Mouse (Mus musculus): Measurements from ENCODE around the gene Ybx2. TPM values are rescaled to one million over a fixed set of nuclear protein-coding genes. Genes with fewer than 3 reads are reported as not detected.
"Not testable (repeated sequence)": the region's sequence is repeated elsewhere in the genome, so short reads cannot be mapped to it uniquely, and the experiment has no call there.

Ybx2 gene
- total RNA-seq, 2 experiments from 2014 or later = 8.4 to 11.3 TPM

- intact Hi-C loops (cut with DNase I) = loop anchor here (2.0 kb wide), 1 partner anchor 14 kb away; the partner anchor contains the start of gene Ybx2
- DNase-seq (ENCODE audit: low spot score in 2 of 2) = peak; percentile 76 to 91
Observed at GRCm38 (mm10) chr11:69948763-69949150, 13.2 kb downstream of the Ybx2 start.

GRCm38 (mm10) chr11:69950807-69951459 is 15.3 kb downstream of the Ybx2 start:
- DNase-seq (ENCODE audit: low spot score in 2 of 2) = no peak
- intact Hi-C loops (cut with DNase I) = no loop called here

- no peak for DNase-seq (ENCODE audit: low spot score in 2 of 2)
- intact Hi-C loops (cut with DNase I) = no loop called here
Observed at GRCm38 (mm10) chr11:69952274-69952673, 16.7 kb downstream of the Ybx2 start.

- DNase-seq (ENCODE audit: low spot score in 2 of 2) = no peak
- intact Hi-C loops (cut with DNase I) = no loop called here
Observed at GRCm38 (mm10) chr11:69953267-69953915, 17.8 kb downstream of the Ybx2 start.

- intact Hi-C loops (cut with DNase I) = not testable (repeated sequence)
Observed at GRCm38 (mm10) chr11:69955618-69956017, 20.0 kb downstream of the Ybx2 start.

GRCm38 (mm10) chr11:69956218-69956617 is 20.6 kb downstream of the Ybx2 start:
- intact Hi-C loops (cut with DNase I) = no loop called here
- no peak for DNase-seq (ENCODE audit: low spot score in 2 of 2)

More at GRCm38 (mm10) chr11:69955618-69956017, 20.0 kb downstream of the Ybx2 start:
- not testable (repeated sequence) for DNase-seq (ENCODE audit: low spot score in 2 of 2)

GRCm38 (mm10) chr11:69960616-69961015 is 25.0 kb downstream of the Ybx2 start:
- intact Hi-C loops (cut with DNase I) = no loop called here
- no peak for DNase-seq (ENCODE audit: low spot score in 2 of 2)

GRCm38 (mm10) chr11:69961841-69962240 is 26.2 kb downstream of the Ybx2 start:
- intact Hi-C loops (cut with DNase I) = no loop called here
- no peak for DNase-seq (ENCODE audit: low spot score in 2 of 2)

- no peak for DNase-seq (ENCODE audit: low spot score in 2 of 2)
- intact Hi-C loops (cut with DNase I) = no loop called here
Observed at GRCm38 (mm10) chr11:69964650-69965270, 29.2 kb downstream of the Ybx2 start, which contains the start of gene Cldn7. Gene Cldn7, plus strand, starts transcription at chr11:69964779.

- DNase-seq (ENCODE audit: low spot score in 2 of 2) = no peak
- intact Hi-C loops (cut with DNase I) = no loop called here
Observed at GRCm38 (mm10) chr11:69965271-69966005, 29.8 kb downstream of the Ybx2 start.

GRCm38 (mm10) chr11:69966006-69966859 is 30.6 kb downstream of the Ybx2 start:
- intact Hi-C loops (cut with DNase I) = no loop called here
- no peak for DNase-seq (ENCODE audit: low spot score in 2 of 2)

GRCm38 (mm10) chr11:69966860-69967517 is 31.4 kb downstream of the Ybx2 start:
- intact Hi-C loops (cut with DNase I) = no loop called here
- DNase-seq (ENCODE audit: low spot score in 2 of 2) = no peak

GRCm38 (mm10) chr11:69968793-69969192 is 33.2 kb downstream of the Ybx2 start:
- DNase-seq (ENCODE audit: low spot score in 2 of 2) = no peak
- intact Hi-C loops (cut with DNase I) = no loop called here

- DNase-seq (ENCODE audit: low spot score in 2 of 2) = no peak
- intact Hi-C loops (cut with DNase I) = no loop called here
Observed at GRCm38 (mm10) chr11:69970222-69970621, 34.6 kb downstream of the Ybx2 start.

- DNase-seq (ENCODE audit: low spot score in 2 of 2) = no peak
Observed at GRCm38 (mm10) chr11:69970775-69971174, 35.2 kb downstream of the Ybx2 start.

GRCm38 (mm10) chr11:69974907-69975306 is 39.3 kb downstream of the Ybx2 start:
- intact Hi-C loops (cut with DNase I) = no loop called here
- DNase-seq (ENCODE audit: low spot score in 2 of 2) = no peak

More at GRCm38 (mm10) chr11:69970775-69971174, 35.2 kb downstream of the Ybx2 start:
- intact Hi-C loops (cut with DNase I) = no loop called here

- DNase-seq (ENCODE audit: low spot score in 2 of 2) = no peak
- intact Hi-C loops (cut with DNase I) = no loop called here
Observed at GRCm38 (mm10) chr11:69976271-69976670, 40.7 kb downstream of the Ybx2 start.

GRCm38 (mm10) chr11:69979827-69980195 is 44.2 kb downstream of the Ybx2 start:
- intact Hi-C loops (cut with DNase I) = no loop called here
- no peak for DNase-seq (ENCODE audit: low spot score in 2 of 2)
